Mouse (Mus musculus) E14TG2a.4 (cell line): ENCODE data around the gene Babam2.

Source experiments
- CTCF ChIP-seq: conservative IDR thresholded peaks from 2 replicates; pipeline ENCODE4 v1.5.1; 2014; ENCODE audit warnings: low read length
- NANOG ChIP-seq: IDR thresholded peaks from 2 replicates; pipeline ENCODE4 v1.6.1; 2014; ENCODE audit warnings: borderline replicate concordance, low read length, mixed read lengths
- POU5F1 ChIP-seq: IDR thresholded peaks from 2 replicates; pipeline ENCODE4 v1.6.1; 2014; ENCODE audit warnings: low read length, borderline replicate concordance

- TF ChIP-seq CTCF (no peak), NANOG (no peak), POU5F1 (no peak)
These were observed 115.7 kb downstream of the Babam2 start for GRCm38 (mm10) chr5:31813156-31813675.
